Mouse (Mus musculus) kidney, adult 8-10 months (tissue): ENCODE measurements around the gene Acot5.

ENCODE experiments used
- DNase-seq, 2 experiments: peaks; one replicate each; pipeline ENCODE4 v3.0.0; 2022

Gene Acot5

DNA sequence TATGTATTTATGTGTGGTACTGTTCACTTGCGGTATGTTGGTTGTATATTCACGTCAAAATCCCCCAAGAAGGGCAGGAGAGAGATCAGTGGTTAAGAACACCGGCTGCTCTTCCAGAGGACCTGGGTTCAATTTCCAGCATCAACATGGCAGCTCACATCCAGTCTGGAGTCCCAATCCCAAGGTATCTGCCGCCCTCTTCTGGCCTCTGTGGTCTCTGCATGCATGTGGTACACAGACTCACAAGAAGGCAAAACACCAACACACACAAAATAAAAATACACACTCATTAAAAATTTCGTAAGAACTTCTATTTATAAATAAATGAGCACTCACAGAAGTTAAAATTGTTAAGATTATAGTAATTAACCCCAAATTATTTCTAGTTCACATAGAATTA, 5.9 kb upstream of the Acot5 start:
- no peak for DNase-seq

DNA sequence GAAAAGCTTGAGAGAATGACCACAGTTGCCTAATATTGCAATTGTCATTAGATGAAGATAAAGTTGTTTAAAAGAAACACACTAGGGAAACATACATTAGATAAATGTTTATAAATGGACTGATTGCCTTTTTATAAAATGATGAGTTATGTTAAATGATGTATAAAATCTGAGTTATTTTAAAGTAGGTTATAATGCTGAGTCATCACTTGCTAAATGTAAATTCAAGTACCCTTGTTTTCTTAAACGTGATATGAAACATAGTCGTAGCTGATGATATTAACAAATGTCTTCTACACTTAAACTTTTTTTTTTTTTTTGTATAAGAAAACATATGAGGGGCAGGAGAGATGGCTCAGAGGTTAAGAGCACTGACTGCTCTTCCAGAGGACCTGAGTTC, 5.3 kb upstream of the Acot5 start:
- no peak for DNase-seq

DNA sequence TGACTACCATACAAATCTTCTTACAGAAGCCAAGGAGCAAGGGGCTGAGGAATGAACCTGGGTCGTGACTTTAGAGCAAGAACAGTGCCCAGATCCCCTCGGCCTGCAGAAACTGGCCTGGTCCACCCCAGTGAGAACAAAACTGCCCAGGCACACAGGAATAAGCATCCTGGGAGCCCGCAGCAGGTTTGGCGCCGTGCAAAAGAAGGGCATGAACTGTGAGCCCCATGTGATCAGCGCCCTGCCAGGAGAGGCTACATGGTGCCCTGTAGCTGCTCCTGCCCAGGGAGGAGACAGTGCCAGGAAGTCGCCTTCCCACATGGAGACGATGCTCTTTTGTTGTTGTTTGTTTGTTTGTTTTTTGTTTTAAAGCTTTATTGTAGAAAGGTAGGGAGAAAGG, 4.5 kb upstream of the Acot5 start:
- peak in 1 of 2 experiments; percentile 52 for DNase-seq

DNA sequence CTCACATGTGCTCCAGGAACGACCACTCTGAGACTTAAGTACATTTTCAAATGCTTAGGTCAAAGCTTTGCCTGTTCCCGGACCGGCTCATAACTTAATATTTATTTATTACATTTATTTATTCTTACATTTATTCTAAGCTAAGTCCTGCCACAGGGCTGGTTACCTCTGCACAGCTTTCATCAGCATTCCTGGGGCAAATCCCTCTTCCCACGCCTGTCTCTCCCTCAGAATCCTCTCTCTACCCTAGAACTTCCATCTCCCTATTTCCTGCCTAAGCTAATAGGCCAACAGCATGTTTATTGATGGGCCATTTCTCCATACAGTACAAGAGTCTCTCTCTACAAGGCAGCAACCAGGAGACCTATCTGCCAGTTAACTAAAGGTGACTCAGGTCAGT, 1.4 kb upstream of the Acot5 start:
- no peak for DNase-seq

DNA sequence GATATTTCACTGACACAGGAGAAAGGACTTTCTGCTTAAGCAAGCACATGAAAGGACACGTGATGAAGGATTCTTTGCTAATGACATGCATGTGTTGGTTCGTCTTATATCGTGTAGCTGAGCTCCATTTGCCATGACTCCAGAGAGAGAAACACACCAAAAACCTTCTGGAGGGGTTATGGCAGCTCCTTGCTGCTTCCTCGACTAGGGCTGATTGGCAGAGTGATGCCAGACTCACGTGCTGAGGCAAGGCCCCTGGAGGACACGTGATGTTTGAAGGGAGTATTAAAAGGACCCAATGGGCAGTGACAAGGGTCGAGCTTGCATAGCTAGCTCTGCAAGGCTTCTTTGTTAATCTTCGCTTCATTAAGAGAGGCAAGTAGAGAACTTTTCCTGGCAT, 829 bp upstream of the Acot5 start:
- DNase-seq = no peak

DNA sequence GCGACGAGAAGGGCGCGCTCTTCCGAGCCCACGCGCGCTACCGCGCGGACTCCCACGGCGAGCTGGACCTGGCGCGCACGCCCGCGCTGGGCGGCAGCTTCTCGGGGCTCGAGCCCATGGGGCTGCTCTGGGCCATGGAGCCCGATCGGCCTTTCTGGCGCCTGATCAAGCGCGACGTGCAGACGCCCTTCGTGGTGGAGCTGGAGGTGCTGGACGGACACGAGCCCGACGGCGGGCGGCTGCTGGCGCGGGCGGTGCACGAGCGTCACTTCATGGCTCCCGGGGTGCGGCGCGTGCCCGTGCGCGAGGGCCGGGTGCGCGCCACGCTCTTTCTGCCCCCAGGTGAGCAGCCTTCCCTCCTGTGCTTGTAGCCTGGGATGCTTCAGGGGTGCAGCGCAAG, 457 bp downstream of the Acot5 start:
- peak; percentile 30 to 39 for DNase-seq

DNA sequence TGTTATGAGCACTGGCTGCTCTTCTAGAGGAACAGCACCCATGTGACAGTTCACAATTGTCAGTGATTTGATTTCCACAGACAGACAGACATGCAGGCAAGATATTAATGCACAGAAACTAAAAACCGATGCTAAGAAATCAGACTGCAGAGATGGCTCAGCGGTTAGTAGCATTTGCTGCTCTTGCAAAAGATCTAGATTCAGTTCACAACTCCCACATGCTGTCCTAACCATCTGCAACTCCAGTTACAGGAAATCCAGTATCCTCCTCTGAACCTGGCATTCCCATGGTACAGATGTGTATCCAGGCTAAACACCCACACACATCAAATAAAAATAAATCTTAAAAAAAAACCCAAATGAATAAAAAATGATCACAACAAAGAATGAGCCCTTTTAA, 2.6 kb downstream of the Acot5 start:
- DNase-seq = no peak

DNA sequence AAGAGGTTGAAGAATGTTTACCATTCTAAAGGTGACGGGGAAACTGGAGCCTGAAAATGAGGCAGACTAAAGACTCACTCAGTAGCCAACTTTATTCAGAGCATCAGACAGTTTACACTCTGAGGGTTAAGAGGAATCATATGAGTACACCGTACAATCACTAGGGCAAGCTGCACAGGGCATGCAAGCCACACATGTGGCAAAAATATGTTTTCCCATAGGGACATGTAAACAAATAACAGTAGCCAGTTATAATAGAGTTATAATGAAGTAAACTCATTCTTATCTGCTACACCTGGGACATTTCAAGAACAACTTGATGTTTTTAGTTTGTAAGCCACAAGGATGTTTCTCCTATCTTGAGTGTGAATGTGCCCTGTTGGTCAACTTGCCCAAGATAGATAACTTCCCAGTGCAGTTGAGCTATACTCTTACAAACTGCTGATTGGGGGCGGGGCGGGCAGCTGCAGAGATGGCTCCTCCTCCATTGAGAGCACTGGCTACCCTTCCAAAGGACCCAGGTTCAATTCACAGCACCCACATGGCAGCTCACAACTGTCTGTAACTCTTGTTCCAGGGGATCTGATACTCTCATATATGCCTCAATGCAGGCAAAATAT, 8.4 kb downstream of the Acot5 start:
- DNase-seq = no peak

DNA sequence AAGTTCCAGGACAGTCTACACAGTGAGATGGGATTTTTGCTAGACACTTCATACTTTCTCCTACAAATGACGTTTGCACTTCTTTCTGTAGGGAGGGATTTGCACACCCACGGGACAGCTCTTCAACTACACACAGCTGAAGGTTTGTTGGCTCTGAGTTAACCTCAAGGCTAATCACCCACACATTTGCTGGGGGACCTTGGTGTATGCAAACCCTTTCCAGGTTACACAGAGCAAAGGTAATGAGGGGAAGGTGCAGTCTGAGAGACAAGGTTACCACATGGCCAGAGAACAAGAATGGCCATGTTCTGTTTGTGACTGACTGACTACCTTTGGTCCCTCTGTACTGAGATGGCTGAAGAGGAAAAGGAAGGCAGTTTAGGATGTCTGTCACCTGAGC, 14.7 kb downstream of the Acot5 start:
- no peak for DNase-seq

DNA sequence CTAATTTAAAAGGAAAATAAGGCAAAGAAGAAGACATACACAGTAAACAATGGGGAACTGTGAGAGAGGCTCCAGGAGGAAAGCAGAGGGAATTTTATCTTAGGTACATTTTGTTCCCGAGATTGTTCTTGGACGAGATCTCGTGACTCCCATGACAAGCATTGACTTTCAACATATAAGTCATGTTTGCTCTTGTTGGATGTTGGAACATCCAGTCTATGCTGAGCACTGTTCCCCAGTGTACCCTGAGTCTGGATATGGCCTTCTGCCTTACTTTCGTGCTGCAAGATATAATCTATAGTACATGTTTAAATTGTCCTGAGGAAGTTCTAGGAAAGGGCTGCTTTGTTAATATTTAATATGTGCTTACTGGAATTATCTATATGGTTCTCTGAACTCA, 15.5 kb downstream of the Acot5 start:
- no peak for DNase-seq

DNA sequence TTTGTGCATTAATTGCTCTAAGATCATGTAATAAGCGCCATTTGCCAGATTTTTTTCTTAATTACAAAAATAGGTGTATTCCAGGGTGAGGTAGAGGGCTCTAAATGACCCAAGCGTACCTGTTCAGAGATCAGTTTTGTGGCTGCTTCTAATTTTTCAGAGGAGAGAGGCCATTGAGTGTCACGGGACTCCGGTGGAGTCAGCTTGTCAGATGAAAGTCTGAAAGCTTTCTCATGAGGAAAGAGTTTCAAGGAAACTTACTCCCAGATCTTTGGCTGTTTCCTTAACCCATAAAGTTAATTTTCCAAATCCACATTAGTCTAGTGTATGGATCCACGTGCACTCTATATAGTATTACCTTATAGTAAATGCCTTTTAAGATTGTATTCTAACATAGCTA, 25.5 kb downstream of the Acot5 start:
- DNase-seq = peak in 1 of 2 experiments; percentile 21

DNA sequence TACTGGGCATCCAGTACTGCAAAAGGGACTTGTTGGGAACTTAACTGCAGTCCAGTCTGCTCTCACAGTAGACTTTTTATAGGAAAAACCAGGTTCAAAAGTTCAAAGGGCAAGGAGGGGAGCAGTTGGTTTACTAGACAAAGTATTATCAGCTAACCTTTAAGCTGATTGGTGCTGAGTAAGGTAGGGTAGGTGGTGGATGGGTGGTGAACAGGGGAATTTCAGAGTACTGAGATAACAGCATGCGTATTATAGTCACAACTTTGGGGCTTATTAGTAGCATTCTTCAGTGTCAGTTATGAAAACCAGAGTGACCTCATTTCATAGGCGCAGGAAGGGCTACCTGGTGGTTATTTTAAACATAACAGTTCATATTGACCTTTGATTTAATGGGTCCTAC, 30.5 kb downstream of the Acot5 start:
- DNase-seq = no peak

DNA sequence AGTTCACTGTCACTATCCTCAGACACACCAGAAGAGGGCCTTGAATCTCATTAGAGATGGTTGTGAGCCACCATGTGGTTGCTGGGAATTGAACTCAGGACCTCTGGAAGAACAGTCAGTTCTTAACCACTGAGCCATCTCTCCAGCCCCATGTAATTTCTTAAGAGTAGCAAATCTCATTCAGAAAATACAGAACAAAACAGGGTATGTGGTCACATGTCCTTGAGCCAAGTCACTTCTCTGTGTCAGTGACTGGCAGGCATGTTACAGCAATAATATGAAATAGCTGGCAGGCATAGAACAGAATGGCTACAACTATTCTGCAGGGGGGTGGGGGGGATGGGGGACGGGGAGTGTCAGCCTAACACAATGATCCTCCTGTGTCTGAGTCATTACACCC, 30.9 kb downstream of the Acot5 start:
- no peak for DNase-seq

DNA sequence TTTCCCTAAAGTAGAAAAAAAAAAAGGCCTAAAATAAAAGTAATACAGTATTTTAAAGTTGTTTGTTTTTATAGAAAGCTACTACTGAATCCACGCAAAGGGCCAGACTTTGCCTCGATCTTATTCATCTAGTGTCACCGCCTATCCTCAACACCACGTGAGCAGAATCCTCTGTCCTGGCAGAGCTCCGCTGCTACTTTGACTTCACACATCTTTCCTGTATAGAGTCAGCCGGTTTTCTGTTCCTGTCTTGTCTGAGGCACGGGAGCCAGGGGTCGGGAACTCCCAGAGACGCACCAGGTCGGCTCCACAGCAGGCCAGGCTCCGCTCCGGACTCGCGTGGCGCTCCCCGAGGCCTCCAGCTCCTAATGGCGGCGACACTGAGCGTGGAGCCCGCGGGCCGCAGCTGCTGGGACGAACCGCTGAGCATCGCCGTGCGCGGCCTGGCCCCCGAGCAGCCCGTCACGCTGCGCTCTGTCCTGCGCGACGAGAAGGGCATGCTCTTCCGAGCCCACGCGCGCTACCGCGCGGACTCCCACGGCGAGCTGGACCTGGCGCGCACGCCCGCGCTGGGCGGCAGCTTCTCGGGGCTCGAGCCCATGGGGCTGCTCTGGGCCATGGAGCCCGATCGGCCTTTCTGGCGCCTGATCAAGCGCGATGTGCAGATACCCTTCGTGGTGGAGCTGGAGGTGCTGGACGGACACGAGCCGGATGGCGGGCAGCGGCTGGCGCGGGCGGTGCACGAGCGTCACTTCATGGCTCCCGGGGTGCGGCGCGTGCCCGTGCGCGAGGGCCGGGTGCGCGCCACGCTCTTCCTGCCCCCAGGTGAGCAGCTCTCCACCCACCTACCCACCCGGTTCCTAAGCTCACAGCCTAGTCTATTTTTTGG, 31.7 kb downstream of the Acot5 start, which contains the start of gene Acot6:
Gene Acot6, plus strand, starts transcription at position 51 of the 889 bp plus-strand sequence.
- DNase-seq = peak; percentile 44 to 51

DNA sequence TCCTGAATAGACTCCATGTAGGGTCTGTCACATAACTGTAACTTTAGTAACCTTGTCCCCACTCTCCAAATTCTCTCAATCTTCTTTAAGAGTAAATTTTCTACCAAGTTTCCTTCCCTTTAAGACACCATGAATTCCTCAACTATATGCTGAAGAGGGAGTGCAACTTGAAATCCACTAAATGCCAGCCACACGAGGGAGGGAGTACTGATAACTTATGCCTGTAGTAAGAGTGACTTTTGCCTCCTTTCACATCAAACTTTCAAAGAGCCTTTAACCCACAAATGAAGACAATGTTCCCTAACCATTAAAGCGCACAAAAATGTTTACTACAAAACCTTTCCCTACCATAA, 32.3 kb downstream of the Acot5 start:
- no peak for DNase-seq

DNA sequence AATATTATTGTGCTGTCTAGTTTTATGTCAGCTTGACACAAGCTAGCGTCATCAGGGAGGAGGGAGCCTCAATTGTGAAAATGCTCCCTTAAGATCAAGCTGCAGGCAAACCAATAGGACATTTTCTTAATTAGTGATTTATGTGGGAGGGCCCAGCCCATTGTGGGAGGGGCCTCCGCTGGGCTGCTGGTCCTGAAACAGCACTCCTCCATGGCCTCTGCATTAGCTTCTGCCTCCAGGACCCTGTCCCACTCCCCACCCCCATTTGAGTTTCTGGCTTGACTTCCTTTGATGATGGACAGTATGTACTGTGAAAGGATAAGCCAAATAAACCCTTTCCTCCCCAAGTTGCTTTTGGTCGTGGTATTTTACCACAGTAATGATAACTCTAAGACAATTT, 37.9 kb downstream of the Acot5 start:
- peak in 1 of 2 experiments; percentile 12 for DNase-seq

DNA sequence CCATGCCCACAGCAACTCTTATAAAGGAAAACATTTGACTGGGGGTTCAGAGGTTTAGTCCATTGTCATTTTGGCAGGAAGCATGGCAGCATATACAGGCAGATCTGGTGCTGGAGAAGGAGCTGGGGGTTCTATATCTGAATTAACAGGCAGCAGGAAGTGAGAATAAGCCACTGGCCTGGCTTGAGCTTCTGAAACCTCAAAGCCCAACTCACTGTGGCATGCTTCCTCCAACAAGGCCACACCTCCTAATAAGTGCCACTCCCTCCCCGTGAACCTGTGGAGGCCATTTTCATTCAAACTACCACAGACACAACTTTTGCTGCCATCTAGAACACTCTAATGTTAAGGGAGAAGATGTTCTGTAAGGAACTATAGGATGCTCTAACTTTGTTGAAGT, 38.6 kb downstream of the Acot5 start:
- DNase-seq = no peak

DNA sequence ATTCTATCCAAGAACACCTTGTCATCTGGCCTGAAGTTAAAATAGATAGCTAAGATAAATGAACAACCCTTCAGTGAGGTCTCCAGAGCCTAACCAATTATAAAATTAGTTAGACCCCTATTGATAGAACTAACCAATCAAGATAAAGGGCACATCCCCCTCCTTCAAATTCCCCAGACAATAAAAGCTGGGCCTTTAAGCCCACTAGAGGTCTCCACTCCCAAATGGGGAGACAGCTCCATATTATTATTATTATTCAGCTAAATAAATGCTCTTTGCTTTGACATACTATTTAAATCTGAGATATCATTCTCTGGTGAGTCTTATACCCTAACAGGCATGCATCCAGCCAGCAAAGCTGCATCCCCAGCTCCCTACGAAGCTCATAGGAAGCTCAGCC, 40.8 kb downstream of the Acot5 start:
- DNase-seq = no peak

DNA sequence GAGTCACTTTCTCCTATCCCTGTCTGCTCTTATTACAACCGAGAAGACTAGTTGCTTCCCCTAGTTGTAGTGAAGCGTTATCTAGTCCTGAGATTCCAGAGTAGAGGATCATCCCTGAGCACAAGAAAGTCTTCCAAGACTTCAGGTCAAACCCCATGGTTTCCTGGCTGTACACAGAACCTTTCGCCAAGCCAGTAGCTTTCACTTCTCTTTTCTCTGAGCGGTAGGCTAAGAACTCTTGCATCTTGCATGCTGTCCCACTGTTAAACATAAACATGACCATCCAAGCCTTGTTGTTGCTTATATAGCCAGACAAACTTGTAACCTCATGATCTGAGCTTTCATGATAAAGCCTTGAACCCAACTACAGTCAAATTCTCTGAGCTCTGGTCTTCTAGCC, 41.7 kb downstream of the Acot5 start:
- no peak for DNase-seq

DNA sequence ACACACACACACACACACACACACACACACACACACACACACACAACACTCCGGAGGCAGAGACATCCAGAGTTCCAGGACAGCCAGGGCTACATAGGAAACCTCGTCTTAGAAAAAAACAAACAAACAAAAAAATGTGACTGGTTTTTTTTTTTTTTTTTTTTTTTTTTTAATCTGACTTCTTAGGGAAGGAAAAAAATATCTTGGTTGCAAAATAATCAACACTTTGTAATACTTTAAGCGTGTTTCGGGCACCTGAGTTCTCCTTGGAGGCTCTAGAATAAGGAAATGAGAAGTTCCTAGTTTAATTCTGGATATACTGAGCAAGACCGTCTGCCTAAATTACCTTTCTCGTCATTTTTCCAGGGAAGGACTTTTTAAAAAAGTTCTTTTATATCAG, 44.6 kb downstream of the Acot5 start:
- no peak for DNase-seq

DNA sequence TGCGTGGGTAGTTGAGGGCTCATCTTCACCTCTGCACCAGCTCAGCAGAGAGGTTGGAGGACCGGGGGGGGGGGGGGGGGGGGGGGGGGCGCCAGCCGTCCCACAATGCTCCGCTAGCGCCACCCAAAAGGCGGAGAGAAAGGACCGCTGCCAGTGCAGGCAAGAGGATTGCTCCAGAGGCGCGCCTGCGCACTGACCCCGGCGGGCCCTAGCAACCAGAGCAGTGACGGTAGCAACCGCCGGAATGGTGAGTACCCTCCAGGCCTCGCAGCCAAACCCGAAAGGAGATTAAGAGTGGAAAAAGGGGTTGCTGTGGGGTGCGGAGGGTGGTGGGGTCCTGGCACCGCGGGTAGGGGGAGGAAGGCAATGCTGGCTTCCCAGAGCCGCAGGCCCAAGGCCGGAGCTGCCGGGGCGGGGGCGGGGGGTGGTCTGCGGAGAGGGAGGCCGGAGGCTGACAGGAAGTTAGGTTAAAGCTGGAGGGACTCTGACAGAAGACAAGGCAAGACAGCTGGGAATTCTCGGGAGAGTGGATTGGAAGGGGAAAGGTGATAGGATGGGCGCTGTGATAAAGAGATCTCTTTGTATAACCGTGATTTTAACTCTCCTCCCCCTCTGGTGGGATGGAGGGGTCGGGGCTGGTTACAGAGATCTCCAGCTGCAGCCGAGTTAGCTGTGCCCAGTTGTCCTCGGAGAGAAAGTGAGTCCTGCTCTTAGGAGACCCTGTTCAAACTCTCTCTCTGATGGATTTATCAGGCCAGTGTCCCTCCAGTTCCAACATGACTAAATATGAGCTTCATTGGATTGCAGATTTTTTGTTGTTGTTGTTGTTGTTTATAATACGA, 45.2 kb downstream of the Acot5 start, which contains the start of gene Dnal1:
Gene Dnal1, plus strand, starts transcription at position 214 of the 842 bp plus-strand sequence.
- DNase-seq = peak; percentile 88

DNA sequence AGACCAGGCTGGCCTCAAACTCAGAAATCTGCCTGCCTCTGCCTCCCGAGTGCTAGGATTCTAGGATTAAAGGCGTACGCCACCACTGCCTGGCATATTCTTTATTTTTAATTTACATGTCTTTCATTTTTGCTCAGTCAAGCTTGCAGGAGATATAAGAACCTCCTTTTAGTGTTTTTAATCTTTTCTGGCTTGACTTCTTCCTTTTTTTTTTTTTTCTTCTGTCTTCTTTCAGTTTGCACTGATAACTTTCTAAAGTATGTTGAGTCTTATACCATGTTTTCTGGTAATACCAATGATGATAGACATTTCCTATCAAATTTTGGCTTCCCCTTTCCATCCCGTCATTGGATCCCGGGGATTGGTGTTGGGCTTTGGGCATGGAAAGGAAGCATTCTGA, 50.5 kb downstream of the Acot5 start:
- no peak for DNase-seq
